Mouse (Mus musculus) C2C12 (cell line): ENCODE results near the gene Agfg2.

Source experiments
- CEBPB ChIP-seq: IDR thresholded peaks from one replicate; pipeline ENCODE4 v1.6.1; 2011; ENCODE audit warnings: low read depth, mild to moderate bottlenecking, control low read depth, moderate library complexity
- CTCF ChIP-seq: IDR thresholded peaks from one replicate; pipeline ENCODE4 v1.5.1; 2011; ENCODE audit not compliant: control insufficient read depth, insufficient read depth, insufficient read length
- MYOD1 ChIP-seq: IDR thresholded peaks from one replicate; pipeline ENCODE4 v1.6.1; 2011; ENCODE audit warnings: low read depth; ENCODE audit not compliant: control insufficient read depth, insufficient read length
- MYOG ChIP-seq: IDR thresholded peaks from one replicate; pipeline ENCODE4 v1.6.1; 2011; ENCODE audit not compliant: control insufficient read depth, insufficient read length; ENCODE audit errors: extremely low read depth
- USF1 ChIP-seq: IDR thresholded peaks from one replicate; pipeline ENCODE4 v1.6.1; 2011; ENCODE audit warnings: low read depth, mild to moderate bottlenecking, control low read depth, moderate library complexity

GRCm38 (mm10) chr5:137645091-137645651 is 39.4 kb downstream of the Agfg2 start:
- no peak for TF ChIP-seq MYOD1
- TF ChIP-seq CTCF: no peak
- no peak for TF ChIP-seq USF1
- TF ChIP-seq CEBPB: no peak
- TF ChIP-seq MYOG: no peak
